Mouse (Mus musculus) hindbrain, embryonic 10.5 days (tissue): ENCODE data around the gene Mea1. TPM values are rescaled to one million over a fixed set of nuclear protein-coding genes. Genes with fewer than 3 reads are reported as not detected.

ENCODE experiments used
- DNase-seq: peaks from one replicate; pipeline ENCODE4 v3.0.0-alpha.2; 2017; ENCODE audit warnings: low spot score
- H3K27ac ChIP-seq: fragments of 300-500 bp; sonication (generic); 2 replicates; pipeline ENCODE4 v1.5.1; 2016; ENCODE audit warnings: mild to moderate bottlenecking, moderate library complexity
- H3K27me3 ChIP-seq: fragments of 300-500 bp; sonication (generic); 2 replicates; pipeline ENCODE4 v1.6.1; 2016; ENCODE audit warnings: mild to moderate bottlenecking; ENCODE audit not compliant: poor library complexity, insufficient read depth, severe bottlenecking
- H3K36me3 ChIP-seq: fragments of 300-500 bp; sonication (generic); 2 replicates; pipeline ENCODE4 v1.6.1; 2016; ENCODE audit warnings: mild to moderate bottlenecking, moderate library complexity
- H3K4me1 ChIP-seq: fragments of 300-500 bp; sonication (generic); replicated peaks from 2 replicates; pipeline ENCODE4 v1.6.1; 2016; ENCODE audit warnings: mild to moderate bottlenecking
- H3K4me3 ChIP-seq: fragments of 300-500 bp; sonication (generic); 2 replicates; pipeline ENCODE4 v1.5.1; 2016; ENCODE audit warnings: mild to moderate bottlenecking, moderate library complexity
- H3K9me3 ChIP-seq: fragments of 300-500 bp; sonication (generic); 2 replicates; pipeline ENCODE4 v1.6.1; 2016; ENCODE audit warnings: mild to moderate bottlenecking, moderate library complexity
- WGBS: fragments of 180-500 bp; shearing (Covaris S2); methylation state at CpG from one replicate; pipeline ENCODE4 v1.1.7; 2016; 5-methylcytosine and 5-hydroxymethylcytosine counted together
- polyA plus RNA-seq: library from polyadenylated mRNA; unstranded; fragments of >200 nt; fragmentation: Nextera tagmentation; extraction: Ambion mirVana; gene quantifications from 2 replicates; pipeline ENCODE4 v1.2.1, GENCODE M21; 2016

The Mea1 gene
- polyA plus RNA-seq, 1 experiment from 2014 or later, result 214 TPM

- H3K36me3 ChIP-seq, result peaks cover 61% of the 10 kb centered on the region
- peak overlapping the region; percentile 91 for H3K4me3 ChIP-seq
- H3K4me1 ChIP-seq, result peaks cover 47% of the 10 kb centered on the region
- peak; percentile 68 for DNase-seq
- no peaks in the 10 kb centered on the region for H3K27me3 ChIP-seq
- WGBS, result 1% methylated on average over 34 of the region's 34 CpGs
- H3K27ac ChIP-seq, result peak overlapping the region; percentile 92
- no peaks in the 10 kb centered on the region for H3K9me3 ChIP-seq
Measured at GRCm38 (mm10) chr17:46679843-46680759, 1.5 kb downstream of the Mea1 start.

GRCm38 (mm10) chr17:46680760-46681373 lies 2.3 kb downstream of the Mea1 start, which contains the start of gene Klhdc3:
Gene Klhdc3, minus strand, starts transcription at chr17:46680914.
- H3K27me3 ChIP-seq, result no peaks in the 10 kb centered on the region
- H3K27ac ChIP-seq, result peak within 1 kb of the TSS; percentile 92
- H3K36me3 ChIP-seq, result peaks cover 61% of the 10 kb centered on the region
- peak; percentile 100 for DNase-seq
- H3K4me1 ChIP-seq, result peaks cover 45% of the 10 kb centered on the region
- under 1% methylated on average over 49 of the region's 49 CpGs for WGBS
- peak within 1 kb of the TSS; percentile 91 for H3K4me3 ChIP-seq
- H3K9me3 ChIP-seq, result no peaks in the 10 kb centered on the region

- DNase-seq, result no peak
- H3K4me1 ChIP-seq, result peaks cover 42% of the 10 kb centered on the region
- no peaks in the 10 kb centered on the region for H3K9me3 ChIP-seq
- peak overlapping the region; percentile 92 for H3K27ac ChIP-seq
- WGBS, result 29% methylated on average over 12 of the region's 12 CpGs
- peak overlapping the region; percentile 91 for H3K4me3 ChIP-seq
- no peaks in the 10 kb centered on the region for H3K27me3 ChIP-seq
- H3K36me3 ChIP-seq, result peaks cover 61% of the 10 kb centered on the region
Measured at GRCm38 (mm10) chr17:46681466-46682118, 3.0 kb downstream of the Mea1 start.

- Histone ChIP-seq H3K4me1 (peaks cover 42% of the 10 kb centered on the region), H3K27me3 (no peaks in the 10 kb centered on the region), H3K9me3 (no peaks in the 10 kb centered on the region), H3K27ac (no peak overlapping the region), H3K36me3 (peaks cover 61% of the 10 kb centered on the region), H3K4me3 (no peak overlapping the region)
- DNase-seq, result no peak
- 84% methylated on average over 16 of the region's 16 CpGs for WGBS
Measured at GRCm38 (mm10) chr17:46682654-46683389, 4.2 kb downstream of the Mea1 start.

GRCm38 (mm10) chr17:46685913-46686312 lies 7.3 kb downstream of the Mea1 start:
- no peak overlapping the region for H3K4me3 ChIP-seq
- peaks cover 14% of the 10 kb centered on the region for H3K4me1 ChIP-seq
- no peak for DNase-seq
- no peaks in the 10 kb centered on the region for H3K27me3 ChIP-seq
- H3K27ac ChIP-seq, result no peak overlapping the region
- 93% methylated on average over 6 of the region's 6 CpGs for WGBS
- H3K9me3 ChIP-seq, result no peaks in the 10 kb centered on the region
- peaks cover 81% of the 10 kb centered on the region for H3K36me3 ChIP-seq

- H3K4me1 ChIP-seq, result no peaks in the 10 kb centered on the region
- no peak for DNase-seq
- no peaks in the 10 kb centered on the region for H3K27me3 ChIP-seq
- H3K36me3 ChIP-seq, result peaks cover 81% of the 10 kb centered on the region
- no peak overlapping the region for H3K27ac ChIP-seq
- H3K9me3 ChIP-seq, result no peaks in the 10 kb centered on the region
- 93% methylated on average over 12 of the region's 12 CpGs for WGBS
- H3K4me3 ChIP-seq, result no peak overlapping the region
Measured at GRCm38 (mm10) chr17:46690665-46691064, 12.1 kb downstream of the Mea1 start.

- Histone ChIP-seq H3K36me3 (peaks cover 81% of the 10 kb centered on the region), H3K27ac (no peak overlapping the region), H3K4me1 (no peaks in the 10 kb centered on the region), H3K27me3 (no peaks in the 10 kb centered on the region), H3K9me3 (no peaks in the 10 kb centered on the region), H3K4me3 (no peak overlapping the region)
- no peak for DNase-seq
- WGBS, result 93% methylated on average over 2 of the region's 2 CpGs
Measured at GRCm38 (mm10) chr17:46691390-46691789, 12.8 kb downstream of the Mea1 start.

- Histone ChIP-seq H3K4me1 (no peaks in the 10 kb centered on the region), H3K9me3 (no peaks in the 10 kb centered on the region), H3K36me3 (peaks cover 83% of the 10 kb centered on the region), H3K27me3 (no peaks in the 10 kb centered on the region), H3K4me3 (no peak overlapping the region), H3K27ac (no peak overlapping the region)
- WGBS, result 78% methylated on average over 1 of the region's 1 CpGs
- DNase-seq, result no peak
Measured at GRCm38 (mm10) chr17:46694517-46695063, 16.0 kb downstream of the Mea1 start.

- 93% methylated on average over 6 of the region's 6 CpGs for WGBS
Measured at GRCm38 (mm10) chr17:46698515-46698914, 19.9 kb downstream of the Mea1 start.

GRCm38 (mm10) chr17:46699245-46699644 lies 20.7 kb downstream of the Mea1 start:
- H3K4me1 ChIP-seq, result peaks cover 31% of the 10 kb centered on the region
- no peaks in the 10 kb centered on the region for H3K27me3 ChIP-seq
- 85% methylated on average over 5 of the region's 5 CpGs for WGBS
- no peak overlapping the region for H3K4me3 ChIP-seq
- peaks cover 72% of the 10 kb centered on the region for H3K36me3 ChIP-seq
- H3K27ac ChIP-seq, result no peak overlapping the region
- DNase-seq, result no peak
- H3K9me3 ChIP-seq, result no peaks in the 10 kb centered on the region

More at GRCm38 (mm10) chr17:46698515-46698914, 19.9 kb downstream of the Mea1 start:
- peaks cover 76% of the 10 kb centered on the region for H3K36me3 ChIP-seq
- H3K4me1 ChIP-seq, result peaks cover 24% of the 10 kb centered on the region
- no peak overlapping the region for H3K4me3 ChIP-seq
- DNase-seq, result no peak
- H3K27ac ChIP-seq, result no peak overlapping the region
- no peaks in the 10 kb centered on the region for H3K9me3 ChIP-seq
- no peaks in the 10 kb centered on the region for H3K27me3 ChIP-seq

GRCm38 (mm10) chr17:46699912-46700311 lies 21.3 kb downstream of the Mea1 start:
- Histone ChIP-seq H3K36me3 (peaks cover 67% of the 10 kb centered on the region), H3K4me1 (peaks cover 33% of the 10 kb centered on the region)
- DNase-seq, result no peak

GRCm38 (mm10) chr17:46701489-46701888 lies 22.9 kb downstream of the Mea1 start:
- no peak for DNase-seq
- H3K4me1 ChIP-seq, result peaks cover 45% of the 10 kb centered on the region
- no peak overlapping the region for H3K4me3 ChIP-seq
- no peaks in the 10 kb centered on the region for H3K9me3 ChIP-seq
- H3K27me3 ChIP-seq, result no peaks in the 10 kb centered on the region
- 85% methylated on average over 12 of the region's 12 CpGs for WGBS
- H3K27ac ChIP-seq, result peak overlapping the region; percentile 50; the same call in 1 of the 2 replicates
- H3K36me3 ChIP-seq, result peaks cover 57% of the 10 kb centered on the region

More at GRCm38 (mm10) chr17:46699912-46700311, 21.3 kb downstream of the Mea1 start:
- 91% methylated on average over 3 of the region's 3 CpGs for WGBS
- H3K9me3 ChIP-seq, result no peaks in the 10 kb centered on the region
- H3K27ac ChIP-seq, result no peak overlapping the region
- H3K4me3 ChIP-seq, result no peak overlapping the region
- H3K27me3 ChIP-seq, result no peaks in the 10 kb centered on the region
